Mouse (Mus musculus) spleen, postnatal 4 days (tissue): ENCODE data around the gene Slit3.
A peak's percentile ranks its signal among the peaks of the same experiment; 100 is the strongest.

Experiments
- DNase-seq, 2 experiments: peaks; one replicate each; pipeline ENCODE4 v3.0.0; 2022; ENCODE audit warnings: low spot score in 2 of 2

Slit3 gene

DNA sequence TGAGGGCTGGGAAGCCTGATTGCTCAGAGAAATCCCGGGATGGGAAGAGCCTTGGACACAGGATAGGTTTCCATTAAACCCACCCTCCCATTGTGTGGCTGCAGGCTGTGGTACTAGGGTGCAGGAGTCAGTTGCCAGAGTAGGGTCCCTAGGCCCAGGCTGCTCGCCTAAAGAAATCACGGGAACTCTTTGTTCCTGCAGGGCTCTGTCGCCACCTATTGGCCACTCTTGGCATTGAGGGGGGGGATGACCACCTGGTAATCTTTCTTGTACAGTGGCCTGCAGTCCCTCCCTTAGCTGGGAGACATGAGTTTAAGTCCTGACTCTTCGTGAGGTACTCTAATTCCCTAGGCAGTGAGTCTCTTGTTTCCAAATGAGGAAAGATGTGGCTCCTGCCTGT lies 572.1 kb downstream of the Slit3 start:
- DNase-seq: peak; percentile 28 to 75

DNA sequence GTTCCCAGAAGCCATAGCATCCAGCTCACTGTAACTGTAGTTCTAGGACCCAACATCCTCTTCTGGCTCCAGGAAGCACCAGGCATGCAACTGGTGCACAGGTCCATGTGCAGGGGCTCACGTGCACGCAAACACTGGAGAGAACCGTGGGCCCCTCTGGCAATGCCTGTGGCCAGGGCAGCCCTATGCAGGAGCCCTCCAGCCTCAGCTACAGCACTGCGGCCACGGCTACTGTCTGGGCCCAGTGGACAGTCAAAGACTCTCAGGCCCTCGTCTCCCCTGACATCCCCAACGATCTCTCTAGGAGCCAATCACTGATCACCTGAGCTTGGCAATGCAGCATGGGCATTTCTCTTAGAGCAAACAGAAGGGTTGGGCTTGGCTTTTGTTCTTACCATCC lies 572.6 kb downstream of the Slit3 start:
- no peak for DNase-seq

DNA sequence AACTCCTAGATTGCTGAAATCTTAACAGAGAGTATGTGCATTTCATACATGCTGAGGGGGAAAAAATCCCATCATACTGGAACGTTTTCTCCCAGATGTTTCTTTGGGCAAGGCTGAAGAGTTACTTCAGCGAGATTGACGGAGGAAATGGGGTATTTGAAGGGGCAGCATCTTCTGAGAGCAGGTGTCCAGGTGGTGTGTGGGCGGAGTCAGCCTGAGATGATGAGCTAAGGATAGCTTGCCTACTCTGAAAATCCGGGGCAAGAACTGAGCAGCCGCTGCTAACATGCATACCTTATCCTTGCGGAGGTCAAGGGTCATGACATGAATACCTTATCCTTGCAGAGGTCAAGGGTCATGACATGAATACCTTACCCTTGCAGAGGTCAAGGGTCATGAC lies 576.5 kb downstream of the Slit3 start:
- no peak for DNase-seq

DNA sequence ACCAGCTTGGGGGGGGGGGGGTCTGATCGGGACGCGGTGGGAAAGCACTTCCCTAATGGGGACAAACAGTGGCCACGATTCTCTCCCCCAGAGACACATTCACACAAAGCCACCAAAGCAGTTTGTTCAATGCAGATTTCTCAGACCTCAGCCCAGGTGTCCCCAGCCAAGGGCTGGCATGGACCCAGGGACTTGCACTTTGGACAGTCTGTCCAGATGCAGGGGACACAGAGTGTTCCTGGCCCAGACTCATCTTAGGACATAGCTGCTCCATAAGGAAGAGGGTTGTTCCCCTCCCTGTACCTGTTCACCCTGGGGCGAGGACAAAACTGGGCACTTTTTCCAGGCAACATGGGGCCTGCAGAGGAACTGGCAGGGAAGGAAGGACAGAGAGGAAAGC lies 577.9 kb downstream of the Slit3 start:
- no peak for DNase-seq

DNA sequence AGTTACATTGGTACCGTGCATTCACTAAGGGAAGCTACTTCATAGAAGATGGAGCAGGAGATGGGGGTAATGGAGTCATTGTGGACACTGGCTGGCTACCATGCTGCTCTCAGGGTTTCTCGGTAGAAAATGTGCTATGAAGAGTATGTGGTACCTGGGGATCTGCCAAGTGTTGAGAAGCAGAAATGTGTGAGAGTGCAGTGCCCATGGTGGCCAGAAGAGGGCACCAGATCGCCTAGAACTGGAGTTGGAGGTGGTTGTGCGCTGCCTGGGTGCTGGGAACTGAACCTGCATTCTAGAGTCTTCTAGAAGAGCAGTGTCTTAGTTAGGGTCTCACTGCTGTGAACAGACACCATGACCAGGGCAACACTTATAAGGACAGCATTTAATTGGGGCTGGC lies 582.4 kb downstream of the Slit3 start:
- DNase-seq: no peak

DNA sequence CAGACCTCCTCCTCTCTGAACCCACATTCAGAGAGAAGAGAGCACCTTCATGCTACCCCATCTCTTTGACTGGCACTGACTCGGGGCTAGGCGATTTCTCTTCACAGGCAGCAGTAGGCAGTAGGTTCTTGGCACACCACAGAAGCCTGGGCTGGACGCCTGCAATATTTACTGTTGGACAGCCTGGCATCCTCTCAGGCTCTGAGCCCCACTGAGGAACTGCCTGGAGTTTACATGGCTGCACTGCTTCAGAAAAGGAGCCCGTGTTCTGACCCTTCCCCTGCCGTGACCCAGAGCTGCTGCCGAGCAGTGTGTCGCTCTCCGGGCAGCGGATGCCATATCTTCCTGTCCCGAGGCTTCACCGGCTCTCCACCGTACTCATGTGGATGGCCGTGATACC lies 583.4 kb downstream of the Slit3 start:
- no peak for DNase-seq

DNA sequence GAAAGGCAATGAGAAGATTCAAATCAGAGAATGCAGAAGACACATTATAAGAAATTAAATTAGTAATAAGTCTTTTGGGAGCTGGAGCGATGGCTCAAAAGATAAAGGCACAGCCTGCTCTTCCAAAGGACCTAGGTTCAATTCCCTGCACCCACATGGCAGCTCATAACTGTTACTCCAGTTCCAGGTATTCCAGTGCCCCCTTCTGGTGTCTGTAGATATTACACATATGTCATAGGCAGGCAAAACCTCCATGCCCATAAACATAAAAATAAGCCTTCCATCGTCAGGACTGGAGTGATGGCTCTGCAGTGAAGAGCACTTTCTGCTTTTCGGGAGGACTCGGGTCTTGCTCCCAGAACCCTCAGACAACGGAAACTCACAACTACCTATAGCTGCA lies 583.9 kb downstream of the Slit3 start:
- no peak for DNase-seq

DNA sequence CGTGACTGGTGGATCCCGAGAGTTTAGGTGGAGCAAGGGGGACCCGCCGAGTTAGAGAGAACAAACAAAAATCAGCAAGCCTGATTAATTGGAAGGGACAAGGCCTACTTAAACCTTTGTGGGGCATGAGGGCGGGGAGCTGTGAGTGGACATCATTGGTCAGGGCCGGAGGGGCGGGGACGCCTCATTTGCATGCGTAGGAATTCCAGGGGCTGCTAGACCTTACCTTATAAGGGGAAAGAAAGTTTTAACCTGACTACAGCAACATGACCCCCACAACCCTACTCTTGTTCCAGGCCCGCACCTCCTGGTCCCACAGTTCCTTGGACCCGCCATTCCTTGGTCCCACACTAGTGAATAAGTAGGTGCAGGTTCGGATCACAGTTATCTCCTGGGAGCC lies 586.4 kb downstream of the Slit3 start:
- no peak for DNase-seq

DNA sequence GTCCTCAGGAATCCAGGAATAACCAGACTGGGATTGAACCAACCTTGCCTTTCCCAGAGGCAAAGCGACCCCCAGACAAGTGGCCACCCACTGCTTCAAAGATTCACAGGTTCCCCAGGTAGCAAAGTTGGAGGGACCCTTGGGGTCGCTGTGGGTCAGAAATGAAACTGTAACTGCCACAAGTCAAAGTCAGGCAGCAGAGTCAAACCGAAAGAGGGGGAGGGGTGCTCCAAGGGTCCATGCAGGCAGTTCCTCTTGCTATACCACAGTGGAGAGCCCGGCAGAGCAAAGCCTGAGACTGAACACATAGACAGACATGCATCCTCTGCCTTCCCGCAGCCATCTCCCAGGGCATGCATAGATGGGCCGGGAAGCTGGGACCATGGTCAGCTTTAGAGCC lies 590.3 kb downstream of the Slit3 start:
- no peak for DNase-seq

DNA sequence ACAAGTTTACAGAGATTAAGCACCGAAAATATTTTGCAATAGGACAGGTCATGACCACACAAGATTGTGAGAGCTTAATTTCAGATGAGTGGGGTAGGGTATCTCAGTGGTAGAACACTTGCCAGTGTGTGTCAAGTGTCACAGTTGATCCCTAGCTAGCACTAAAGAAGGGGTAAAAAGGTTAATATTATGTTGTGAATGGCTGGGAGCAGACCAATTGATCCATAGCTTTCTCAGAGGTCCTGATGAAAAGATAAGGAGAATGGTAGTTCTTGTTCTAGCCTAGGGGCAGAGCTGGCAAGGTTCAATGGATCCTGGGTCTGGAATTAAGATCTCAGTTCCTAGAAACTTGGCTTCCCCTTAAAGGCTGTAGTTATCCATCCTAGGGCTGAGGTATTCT lies 597.9 kb downstream of the Slit3 start:
- DNase-seq: no peak

DNA sequence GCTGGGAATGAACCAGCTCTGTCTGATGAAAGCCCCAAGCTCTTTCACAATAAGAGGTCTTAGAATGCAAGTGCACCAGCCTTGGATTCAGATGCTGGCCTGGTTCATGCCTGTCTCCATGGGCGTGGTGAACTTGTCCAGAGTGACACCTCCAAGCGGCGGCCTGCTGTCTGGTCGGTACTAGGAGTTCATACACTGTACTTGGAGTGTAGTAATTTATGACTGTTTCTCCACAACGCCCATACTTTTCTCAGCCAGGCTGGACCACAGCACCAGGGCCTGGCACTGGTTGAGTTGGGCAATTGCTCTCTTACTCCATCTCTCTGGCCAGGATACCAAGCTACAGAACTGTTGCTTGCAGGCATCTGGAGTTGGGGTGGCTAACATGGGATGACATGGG lies 602.9 kb downstream of the Slit3 start:
- DNase-seq: no peak

DNA sequence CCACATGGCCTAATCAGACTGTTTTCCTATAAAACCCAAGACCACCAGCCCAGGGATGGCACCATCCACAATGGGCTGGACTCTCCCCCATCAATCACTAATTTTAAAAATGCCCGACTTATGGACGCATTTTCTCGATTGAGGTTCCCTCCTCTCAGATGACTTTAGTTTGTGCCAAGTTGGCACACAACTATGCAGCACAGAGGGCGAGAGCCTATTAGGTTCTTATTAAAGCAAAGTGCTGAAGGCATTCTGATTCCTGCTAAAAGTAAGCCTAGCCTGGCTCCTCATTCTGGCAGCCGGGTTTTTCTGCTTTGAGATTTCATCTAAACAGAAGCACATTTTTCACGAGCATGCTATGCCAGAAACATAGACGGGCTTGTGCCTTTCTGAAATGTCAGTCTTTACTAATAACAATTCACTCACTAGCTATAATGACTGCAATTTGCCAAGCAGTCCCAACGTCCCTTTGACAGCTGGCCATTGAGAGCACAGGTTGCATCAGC lies 605.4 kb downstream of the Slit3 start:
- no peak for DNase-seq

DNA sequence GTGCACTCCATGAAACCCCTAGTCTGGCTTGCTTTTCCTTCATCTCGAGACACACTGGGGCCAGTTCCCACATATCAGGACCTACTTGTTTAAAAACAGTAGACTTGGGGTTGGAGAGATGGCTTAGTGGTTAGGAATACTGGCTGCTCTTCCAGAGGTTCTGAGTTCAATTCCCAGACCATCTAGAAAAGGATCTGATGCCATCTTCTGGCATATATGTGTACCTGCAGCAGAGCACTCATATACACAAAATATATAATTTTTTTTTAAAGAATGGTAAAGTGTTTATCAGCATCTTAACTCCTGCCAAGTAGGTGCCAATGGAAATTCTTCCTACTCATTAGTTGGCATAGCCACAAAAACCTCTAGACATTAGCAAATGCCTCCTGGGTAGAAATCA lies 607.2 kb downstream of the Slit3 start:
- no peak for DNase-seq

DNA sequence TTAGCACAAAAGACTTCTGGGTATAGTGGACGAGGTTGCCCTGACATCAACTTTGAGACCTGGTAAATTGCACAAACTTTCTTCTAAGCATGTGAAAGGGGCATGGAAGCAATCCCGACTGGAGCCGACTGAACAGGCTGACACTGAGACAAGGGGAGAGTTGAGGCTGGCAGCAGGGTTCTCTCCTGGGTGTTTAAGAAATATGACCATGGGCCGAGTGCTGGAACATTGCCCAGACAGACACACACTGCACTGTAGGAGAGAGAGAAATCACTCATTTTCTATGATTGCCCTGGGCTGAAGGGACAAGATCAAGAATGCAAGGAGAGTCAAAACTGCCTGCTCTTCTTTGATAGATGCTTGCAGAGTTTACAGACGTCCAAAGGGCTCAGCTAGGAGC lies 608.2 kb downstream of the Slit3 start:
- no peak for DNase-seq

DNA sequence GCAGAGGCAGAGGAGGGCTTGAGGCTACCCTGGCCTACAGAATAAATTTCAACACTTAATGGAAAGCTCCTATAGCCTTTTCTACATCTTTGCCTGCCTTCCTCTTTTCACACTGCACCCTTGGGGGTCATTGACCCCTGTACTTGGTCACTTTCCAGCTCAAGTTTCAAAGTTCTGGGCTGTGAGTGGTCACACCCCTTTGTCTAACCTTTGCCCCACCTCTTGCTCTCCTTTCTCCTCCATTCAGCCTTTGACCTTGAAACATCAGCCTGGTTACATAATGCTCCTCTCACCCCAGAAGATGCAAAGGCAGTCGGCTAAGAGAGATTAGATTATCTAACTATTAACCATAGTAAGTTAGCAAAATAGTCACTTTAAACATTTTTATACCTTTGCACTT lies 611.3 kb downstream of the Slit3 start:
- no peak for DNase-seq

DNA sequence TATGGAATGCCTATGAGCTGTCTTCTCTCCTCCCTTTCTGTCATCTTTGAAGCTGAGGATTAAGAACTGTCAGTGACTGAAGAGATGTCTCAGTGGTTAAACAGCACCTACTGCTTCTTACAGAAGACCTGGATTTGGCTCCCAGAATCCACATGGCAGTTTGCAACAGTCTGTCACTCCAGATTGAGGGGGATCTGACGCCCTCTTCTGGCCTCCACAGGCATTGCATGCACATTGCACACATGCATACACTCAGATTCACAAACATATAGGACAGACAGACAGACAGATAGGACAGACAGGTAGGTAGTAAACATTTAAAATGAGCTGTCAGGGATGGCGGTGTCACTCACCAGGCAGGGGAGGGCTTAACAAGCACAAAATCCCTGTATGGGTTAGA lies 615.8 kb downstream of the Slit3 start:
- DNase-seq: no peak

DNA sequence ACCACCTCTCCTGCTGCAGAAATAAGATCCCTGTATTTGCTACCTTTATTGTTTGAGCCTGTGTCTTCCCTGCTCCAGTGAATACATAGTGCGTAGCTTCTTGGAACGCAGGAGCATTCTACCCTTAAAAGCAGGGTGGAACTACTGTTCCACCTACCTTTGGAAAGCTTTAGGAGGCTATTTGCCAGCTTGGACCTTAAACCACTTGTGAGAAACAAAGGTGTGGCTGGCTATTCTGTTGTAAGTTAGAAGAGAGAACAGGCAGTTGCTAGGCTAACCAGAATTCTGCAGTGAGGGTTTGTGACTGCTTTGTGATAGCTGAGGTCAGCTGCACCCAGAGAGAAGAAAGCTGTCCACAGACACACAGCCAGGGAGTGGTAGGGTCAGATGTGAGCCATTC lies 616.2 kb downstream of the Slit3 start:
- DNase-seq: no peak

DNA sequence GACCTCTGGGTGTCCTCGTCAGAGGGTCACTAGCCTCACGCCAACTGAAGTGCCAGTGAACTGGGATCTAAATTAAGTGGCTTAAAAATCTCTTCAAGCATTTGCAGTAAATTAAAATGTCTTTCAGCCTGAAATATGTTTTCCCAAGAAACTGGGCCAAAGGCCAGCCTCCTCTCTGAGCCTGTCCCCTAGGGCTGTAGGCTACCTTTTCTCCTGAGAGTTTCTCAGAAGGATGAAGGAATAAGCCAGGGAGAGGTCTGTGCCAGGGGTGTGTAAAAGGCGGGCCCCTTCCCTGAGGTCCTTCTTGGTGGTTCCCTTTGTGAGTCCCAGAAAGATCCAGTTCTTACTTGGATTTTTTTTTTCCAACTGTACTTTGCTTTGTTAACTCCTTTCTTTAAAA lies 617.1 kb downstream of the Slit3 start:
- no peak for DNase-seq

DNA sequence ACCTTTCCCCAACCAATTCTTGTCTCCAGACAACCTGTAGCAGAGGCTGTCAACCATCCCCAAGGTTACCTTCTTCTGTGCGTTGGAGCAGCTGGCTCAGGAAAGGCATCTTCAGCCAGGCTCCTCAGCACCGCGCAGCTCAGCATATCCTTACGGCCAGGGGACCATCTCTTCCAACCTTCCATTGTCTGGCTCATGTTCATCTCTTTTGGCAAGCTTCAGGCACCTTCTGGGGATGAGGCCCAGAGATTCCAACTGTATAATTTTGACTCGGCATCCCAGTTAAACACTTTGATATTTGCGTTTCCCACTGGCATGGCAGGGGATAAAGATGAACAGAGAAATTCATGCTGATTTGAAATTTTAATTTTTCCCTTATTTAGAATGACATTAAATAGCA lies 622.6 kb downstream of the Slit3 start:
- DNase-seq: no peak

DNA sequence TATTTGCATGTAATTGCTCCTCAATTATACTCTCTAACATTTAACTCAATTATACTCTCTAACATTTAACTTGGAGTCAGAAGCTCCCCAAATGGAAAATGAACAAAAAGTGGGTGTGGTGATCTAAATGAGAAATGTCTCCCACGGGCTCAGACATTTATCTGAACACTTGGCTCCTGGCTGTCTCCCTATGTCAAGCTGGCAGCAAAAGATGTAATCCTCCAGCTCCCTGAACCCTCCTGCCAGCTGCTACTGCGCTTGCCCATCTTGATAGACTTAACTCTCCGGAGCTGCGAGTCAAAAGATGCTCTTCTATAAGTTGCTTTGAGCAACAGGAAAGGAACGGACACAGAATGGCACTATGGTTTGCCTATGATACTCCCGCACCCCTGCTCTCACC lies 623.5 kb downstream of the Slit3 start:
- no peak for DNase-seq

DNA sequence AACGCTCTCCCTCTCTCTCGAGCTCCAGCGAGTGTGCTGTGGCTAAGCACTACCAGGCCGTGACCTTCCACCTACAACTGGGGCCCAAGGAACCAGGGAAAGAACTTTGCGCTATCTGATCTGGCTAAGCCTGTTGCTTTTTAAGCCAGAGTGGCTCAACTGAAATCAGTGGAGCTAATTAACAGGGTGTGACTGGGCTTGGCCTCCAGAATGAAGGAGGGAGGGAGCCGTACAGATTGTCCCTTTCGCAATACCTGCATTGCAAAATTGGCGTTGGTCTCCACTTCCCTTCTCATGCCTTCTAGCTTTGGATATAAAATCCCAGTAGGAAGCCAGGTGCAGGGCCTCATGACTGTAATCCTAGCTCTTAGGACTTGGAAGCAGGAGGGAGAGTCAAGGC lies 629.6 kb downstream of the Slit3 start:
- DNase-seq: no peak

DNA sequence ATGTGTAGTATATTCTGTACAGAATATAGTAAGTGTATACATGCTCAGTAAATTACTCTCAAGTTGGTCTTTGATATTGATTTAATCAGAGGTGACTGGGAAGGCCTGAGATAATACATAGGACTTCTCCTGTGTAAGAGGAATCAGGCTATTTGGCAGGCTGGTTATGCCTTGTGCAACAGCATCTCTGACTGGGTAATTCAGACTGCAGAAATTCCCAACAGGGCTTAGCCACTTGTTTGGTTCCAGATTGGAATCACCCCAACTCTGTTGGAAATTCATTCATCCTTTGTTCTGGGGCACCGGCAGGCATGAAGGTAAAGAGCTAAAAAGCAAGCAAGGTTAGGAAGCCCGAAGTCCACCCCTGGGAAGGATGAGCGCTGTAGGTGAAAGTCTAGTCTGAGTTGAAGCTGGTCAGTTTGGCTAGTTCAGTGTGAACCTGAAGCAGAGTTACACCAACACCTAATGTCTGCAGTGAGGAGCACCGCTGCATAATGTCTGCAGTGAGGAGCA lies 633.9 kb downstream of the Slit3 start:
- no peak for DNase-seq

DNA sequence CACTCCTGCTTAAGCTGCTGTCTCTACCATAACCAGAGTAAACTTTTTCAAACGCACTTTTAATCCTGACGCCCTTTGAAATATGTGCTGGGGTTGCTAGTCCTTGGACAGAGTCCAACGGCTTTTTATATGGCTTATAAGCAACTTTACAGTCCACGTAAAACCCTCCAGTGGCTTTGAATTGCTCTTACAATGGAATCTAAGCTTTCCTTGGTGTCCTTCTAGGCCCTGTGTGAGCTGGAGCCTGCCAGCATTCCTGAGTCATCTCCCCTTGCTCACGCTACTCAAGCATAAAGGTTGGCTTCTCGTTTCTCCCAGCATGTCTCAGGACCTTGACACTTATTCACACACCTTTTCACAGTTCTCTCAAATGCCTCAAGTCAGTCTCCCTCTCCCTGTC lies 634.5 kb downstream of the Slit3 start:
- no peak for DNase-seq

DNA sequence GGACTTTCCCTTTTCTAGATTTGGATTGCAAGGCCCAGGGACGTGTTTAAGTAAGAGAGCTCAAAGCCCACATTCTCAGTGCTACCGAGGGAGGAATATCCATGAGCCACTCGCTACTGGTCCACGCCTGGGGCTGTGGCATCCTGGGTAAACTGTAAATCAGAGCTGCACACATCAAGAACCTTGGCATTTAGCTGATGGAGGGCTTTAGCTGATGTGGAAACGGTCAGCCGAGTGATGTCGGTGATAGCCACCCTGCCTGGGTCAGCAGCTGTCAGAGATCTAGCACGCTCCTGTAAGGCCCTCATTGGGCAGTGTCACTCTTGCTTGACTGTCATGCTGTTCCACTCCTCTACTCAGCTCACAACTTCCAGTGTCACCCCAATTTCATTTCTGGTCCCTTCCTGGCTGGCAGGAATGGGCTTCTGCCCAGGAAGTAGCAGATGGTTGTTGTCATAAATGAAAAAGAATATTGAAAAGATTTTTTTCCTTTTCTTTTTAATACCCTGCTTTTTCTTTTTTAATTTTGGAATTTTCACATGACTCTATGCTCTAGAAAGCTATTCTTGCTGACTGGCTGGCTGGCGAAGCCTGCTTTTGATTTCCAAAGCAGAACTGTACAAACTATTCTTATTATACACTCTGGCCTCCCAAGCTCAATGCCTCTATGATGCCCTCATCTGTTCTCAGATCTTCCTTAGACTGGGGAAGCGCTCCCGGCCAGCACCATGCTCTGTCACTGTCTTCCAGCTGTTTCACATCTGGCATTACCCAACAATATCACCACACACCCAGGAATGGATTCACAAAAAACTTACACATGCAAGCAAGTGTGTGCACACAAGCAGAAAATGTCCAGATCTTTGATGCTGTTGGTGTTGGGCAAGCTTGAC lies 635.6 kb downstream of the Slit3 start:
- DNase-seq: no peak
